Mouse (Mus musculus): ENCODE results near the gene Scn1a. TPM values are rescaled to one million over a fixed set of nuclear protein-coding genes. Genes with fewer than 3 reads are reported as not detected.
A peak's percentile ranks its signal among the peaks of the same experiment; 100 is the strongest.

Scn1a gene
- polyA plus RNA-seq, 1 experiment from 2014 or later: 0.25 TPM

DNA sequence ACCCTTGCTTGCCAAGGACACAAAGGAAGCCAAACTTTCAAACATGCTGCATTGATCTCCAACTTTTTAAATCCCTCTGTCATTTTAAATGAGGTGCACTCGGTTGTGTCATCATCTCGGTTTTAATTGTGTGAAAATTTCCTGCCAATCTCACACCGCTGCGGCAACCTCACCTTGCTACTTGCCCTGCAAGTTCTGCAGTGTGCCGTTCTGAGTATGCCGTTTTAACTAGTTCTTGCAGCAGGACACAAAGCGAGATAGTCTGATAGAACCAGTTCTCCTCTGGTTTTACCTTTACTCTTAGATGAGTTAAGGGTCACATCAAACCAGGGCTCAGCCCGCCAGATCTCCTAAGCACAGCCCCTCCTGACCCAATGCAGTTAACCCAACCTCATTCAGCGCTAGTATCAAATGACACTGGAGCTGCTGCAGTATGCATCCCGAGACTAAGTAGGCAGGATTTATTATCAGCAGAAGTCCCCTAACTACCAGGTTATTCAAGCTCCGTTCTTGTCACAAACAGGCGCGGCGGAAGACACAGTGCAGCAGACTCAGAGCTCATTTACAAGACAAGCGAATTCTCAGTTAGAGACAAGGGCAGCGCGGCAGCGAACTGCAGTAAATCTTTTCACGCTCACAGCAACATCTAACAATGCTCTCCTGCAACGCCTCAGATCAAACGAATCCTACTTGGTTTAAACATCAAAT, 722 bp downstream of the Scn1a start:
- no peak for TF ChIP-seq CTCF (IDR thresholded peaks at IDR 0.05; ENCODE audit: low read depth)
- ATAC-seq (ENCODE audit: insufficient read depth): no peak
- no peaks in the 10 kb centered on the region for H3K27me3 ChIP-seq (ENCODE audit: insufficient read depth, low read length)
- H3K27ac ChIP-seq (ENCODE audit: low read depth): no peak overlapping the region
- 8% methylated on average over 21 of the region's 21 CpGs for WGBS
- H3K9me3 ChIP-seq (ENCODE audit: low read depth, low read length): no peaks in the 10 kb centered on the region
- DNase-seq: peak; percentile 51
- no peaks in the 10 kb centered on the region for H3K4me1 ChIP-seq (ENCODE audit: insufficient read depth)
- H3K4me3 ChIP-seq (ENCODE audit: low read depth, low read length): peak overlapping the region; percentile 10; the same call in 1 of the 2 replicates
- no peak overlapping the region; the same call in 1 of the 2 replicates for H3K9ac ChIP-seq
- peak overlapping the region; percentile 51 for H3K4me2 ChIP-seq
- H3K36me3 ChIP-seq (ENCODE audit: insufficient read depth): no peaks in the 10 kb centered on the region

DNA sequence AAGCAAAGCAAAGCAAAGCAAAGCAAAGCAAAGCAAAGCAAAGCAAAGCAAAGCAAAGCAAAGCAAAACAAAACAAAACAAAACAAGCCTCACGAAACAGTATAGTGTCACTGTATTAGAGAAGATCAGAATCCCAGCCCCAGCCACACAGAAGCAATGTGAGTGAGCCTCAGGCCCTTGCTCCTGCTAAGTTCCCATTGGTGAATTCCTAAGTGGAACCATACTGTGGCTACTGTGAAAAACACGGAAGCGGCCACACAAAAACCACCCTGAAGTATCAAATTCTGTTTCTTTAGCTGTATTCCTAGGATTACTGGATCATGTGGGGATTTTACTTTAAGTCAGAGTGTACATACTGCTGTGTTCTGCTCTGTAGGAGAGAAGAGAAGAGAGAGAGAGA, 4.4 kb downstream of the Scn1a start:
- Histone ChIP-seq H3K9me3 (ENCODE audit: low read depth, low read length) (no peaks in the 10 kb centered on the region), H3K27me3 (ENCODE audit: insufficient read depth, low read length) (no peaks in the 10 kb centered on the region), H3K4me3 (ENCODE audit: low read depth, low read length) (no peak overlapping the region), H3K4me1 (ENCODE audit: insufficient read depth) (no peaks in the 10 kb centered on the region), H3K36me3 (ENCODE audit: insufficient read depth) (no peaks in the 10 kb centered on the region), H3K9ac (no peak overlapping the region), H3K4me2 (no peak overlapping the region), H3K27ac (ENCODE audit: low read depth) (no peak overlapping the region)
- WGBS: 62% methylated on average over 3 of the region's 3 CpGs
- DNase-seq (no peak), ATAC-seq (ENCODE audit: insufficient read depth) (no peak)
- TF ChIP-seq CTCF (IDR thresholded peaks at IDR 0.05; ENCODE audit: low read depth): no peak

DNA sequence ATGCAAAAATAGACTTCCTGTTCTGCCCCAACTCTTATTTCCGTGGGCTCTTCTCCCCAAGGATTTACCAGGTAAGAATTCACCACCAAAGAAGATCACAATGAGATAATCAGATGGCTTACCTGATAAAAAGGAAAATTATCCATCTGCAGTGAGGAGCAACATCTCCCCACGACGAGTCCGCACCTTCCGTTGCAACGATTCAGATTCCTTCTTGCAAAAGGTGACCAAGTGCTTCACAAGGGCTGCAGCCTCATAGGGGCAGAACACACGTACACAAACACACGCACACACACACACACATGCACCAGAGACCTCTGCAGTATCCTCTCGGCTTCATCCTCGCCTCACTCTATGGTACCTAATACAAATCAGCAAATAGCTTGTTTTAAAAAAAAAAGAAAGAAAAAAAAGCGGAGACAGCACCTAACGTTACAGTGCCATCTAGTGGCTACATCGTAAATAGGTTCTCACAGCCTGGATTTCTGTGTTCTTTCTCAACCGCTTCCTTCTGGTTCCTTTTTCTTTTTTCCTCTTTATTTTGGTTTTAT, 30.8 kb downstream of the Scn1a start:
- ATAC-seq (ENCODE audit: insufficient read depth) (peak; percentile 90), DNase-seq (peak; percentile 89)
- H3K4me2 ChIP-seq: peak overlapping the region; percentile 69
- peaks cover 8% of the 10 kb centered on the region; the same call in 1 of the 2 replicates for H3K27me3 ChIP-seq (ENCODE audit: insufficient read depth, low read length)
- WGBS: under 1% methylated on average over 14 of the region's 14 CpGs
- peak; percentile 83 for TF ChIP-seq CTCF (IDR thresholded peaks at IDR 0.05; ENCODE audit: low read depth)
- H3K9me3 ChIP-seq (ENCODE audit: low read depth, low read length): no peaks in the 10 kb centered on the region
- peak overlapping the region; percentile 35 for H3K4me3 ChIP-seq (ENCODE audit: low read depth, low read length)
- no peaks in the 10 kb centered on the region for H3K36me3 ChIP-seq (ENCODE audit: insufficient read depth)
- H3K9ac ChIP-seq: no peak overlapping the region
- H3K27ac ChIP-seq (ENCODE audit: low read depth): no peak overlapping the region
- no peaks in the 10 kb centered on the region for H3K4me1 ChIP-seq (ENCODE audit: insufficient read depth)

DNA sequence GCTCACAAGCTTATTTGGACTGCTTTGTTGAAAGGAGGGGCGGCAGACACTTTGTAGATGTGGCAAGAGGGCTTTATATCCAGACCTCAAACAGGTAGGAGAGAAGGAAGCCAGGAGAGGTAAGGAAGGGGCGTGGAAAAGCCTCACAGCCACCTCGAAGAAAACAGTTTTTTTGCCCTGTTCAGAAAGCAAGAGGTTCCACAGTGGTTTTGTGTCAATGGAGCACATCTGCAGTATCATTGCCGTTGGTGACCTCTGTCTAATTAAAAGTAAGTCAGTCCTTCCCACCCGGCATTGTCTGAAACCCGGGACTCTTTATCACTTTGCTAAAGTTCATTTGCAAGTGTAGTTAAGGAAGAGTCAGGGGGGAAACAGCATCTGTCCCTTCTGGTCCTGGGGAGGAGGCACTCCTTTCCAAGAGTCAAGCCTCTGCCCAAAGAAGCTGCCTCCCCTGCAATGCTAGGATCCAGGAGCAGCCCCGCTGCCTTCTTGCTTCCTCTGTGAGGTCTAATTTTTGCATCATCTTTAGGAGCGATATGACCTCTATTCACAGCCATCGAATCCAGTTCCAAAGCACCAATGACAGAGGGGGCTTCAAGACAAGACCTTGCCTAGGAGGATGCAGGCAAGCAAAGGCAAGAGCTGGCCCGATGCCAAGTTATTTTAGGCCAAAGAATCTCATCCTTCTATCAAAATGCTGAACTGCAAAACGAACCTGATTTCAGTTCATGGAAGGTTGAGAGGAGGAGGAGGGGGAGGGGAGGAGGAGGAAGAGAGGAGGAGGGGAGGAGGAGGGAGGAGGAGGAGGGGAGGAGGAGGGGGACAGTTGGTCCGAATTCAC, 31.5 kb downstream of the Scn1a start:
- peak overlapping the region; percentile 69 for H3K4me2 ChIP-seq
- H3K4me1 ChIP-seq (ENCODE audit: insufficient read depth): no peaks in the 10 kb centered on the region
- H3K9ac ChIP-seq: no peak overlapping the region
- H3K9me3 ChIP-seq (ENCODE audit: low read depth, low read length): no peaks in the 10 kb centered on the region
- peak overlapping the region; percentile 35 for H3K4me3 ChIP-seq (ENCODE audit: low read depth, low read length)
- TF ChIP-seq CTCF (IDR thresholded peaks at IDR 0.05; ENCODE audit: low read depth): no peak
- no peak overlapping the region for H3K27ac ChIP-seq (ENCODE audit: low read depth)
- WGBS: 7% methylated on average over 12 of the region's 12 CpGs
- DNase-seq (peak; percentile 69), ATAC-seq (ENCODE audit: insufficient read depth) (peak; percentile 57; the same call in 1 of the 2 replicates)
- H3K27me3 ChIP-seq (ENCODE audit: insufficient read depth, low read length): peaks cover 8% of the 10 kb centered on the region; the same call in 1 of the 2 replicates
- H3K36me3 ChIP-seq (ENCODE audit: insufficient read depth): no peaks in the 10 kb centered on the region

DNA sequence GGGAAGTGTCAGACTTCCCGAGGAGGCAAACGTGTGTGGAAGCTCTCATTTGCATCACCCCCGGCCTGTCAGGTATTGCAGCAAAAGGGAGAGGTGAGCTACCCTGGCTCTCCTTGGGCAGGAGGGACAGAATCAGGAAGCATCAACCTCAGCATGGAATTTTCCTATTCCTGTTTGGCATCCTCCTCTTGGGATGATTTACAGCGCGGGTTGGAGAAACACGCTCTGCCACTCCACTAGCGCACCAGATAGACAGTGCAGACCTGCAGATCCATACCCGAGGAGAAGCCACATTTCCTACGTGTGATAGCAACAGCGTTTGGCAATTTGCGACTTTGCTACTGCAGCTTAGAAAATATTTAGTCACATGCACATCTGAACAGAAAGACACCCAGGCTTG, 32.2 kb downstream of the Scn1a start:
- Histone ChIP-seq H3K9ac (no peak overlapping the region), H3K27me3 (ENCODE audit: insufficient read depth, low read length) (peaks cover 8% of the 10 kb centered on the region; the same call in 1 of the 2 replicates), H3K4me2 (peak overlapping the region; percentile 69), H3K4me3 (ENCODE audit: low read depth, low read length) (peak overlapping the region; percentile 35; the same call in 1 of the 2 replicates), H3K27ac (ENCODE audit: low read depth) (no peak overlapping the region), H3K9me3 (ENCODE audit: low read depth, low read length) (no peaks in the 10 kb centered on the region), H3K4me1 (ENCODE audit: insufficient read depth) (no peaks in the 10 kb centered on the region), H3K36me3 (ENCODE audit: insufficient read depth) (no peaks in the 10 kb centered on the region)
- DNase-seq (no peak), ATAC-seq (ENCODE audit: insufficient read depth) (no peak)
- no peak for TF ChIP-seq CTCF (IDR thresholded peaks at IDR 0.05; ENCODE audit: low read depth)
- 9% methylated on average over 11 of the region's 11 CpGs for WGBS

DNA sequence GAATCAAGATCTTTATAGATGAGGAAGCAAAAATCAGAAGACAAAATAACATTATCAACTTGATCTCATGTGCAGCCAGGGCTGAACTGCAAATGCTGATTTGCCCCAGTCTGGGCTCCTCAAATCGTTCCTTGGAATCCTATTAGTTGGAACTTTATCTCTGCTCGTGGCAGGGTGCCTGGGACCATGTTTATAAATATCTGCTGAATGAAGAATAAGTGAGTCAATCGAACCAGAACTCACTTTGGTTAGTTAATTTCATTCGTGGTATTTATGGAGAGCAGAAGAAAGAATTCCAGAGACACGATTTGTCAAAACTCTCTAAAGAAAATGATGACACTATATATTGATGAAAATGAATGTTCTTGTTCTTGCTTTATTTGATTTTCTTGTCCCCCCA, 48.1 kb downstream of the Scn1a start:
- Histone ChIP-seq H3K4me2 (no peak overlapping the region), H3K4me3 (ENCODE audit: low read depth, low read length) (no peak overlapping the region), H3K27ac (ENCODE audit: low read depth) (no peak overlapping the region), H3K9me3 (ENCODE audit: low read depth, low read length) (no peaks in the 10 kb centered on the region), H3K4me1 (ENCODE audit: insufficient read depth) (no peaks in the 10 kb centered on the region), H3K27me3 (ENCODE audit: insufficient read depth, low read length) (no peaks in the 10 kb centered on the region), H3K36me3 (ENCODE audit: insufficient read depth) (no peaks in the 10 kb centered on the region), H3K9ac (no peak overlapping the region)
- ATAC-seq (ENCODE audit: insufficient read depth): no peak
- WGBS: 46% methylated on average over 5 of the region's 5 CpGs
- no peak for DNase-seq
- TF ChIP-seq CTCF (IDR thresholded peaks at IDR 0.05; ENCODE audit: low read depth): no peak

DNA sequence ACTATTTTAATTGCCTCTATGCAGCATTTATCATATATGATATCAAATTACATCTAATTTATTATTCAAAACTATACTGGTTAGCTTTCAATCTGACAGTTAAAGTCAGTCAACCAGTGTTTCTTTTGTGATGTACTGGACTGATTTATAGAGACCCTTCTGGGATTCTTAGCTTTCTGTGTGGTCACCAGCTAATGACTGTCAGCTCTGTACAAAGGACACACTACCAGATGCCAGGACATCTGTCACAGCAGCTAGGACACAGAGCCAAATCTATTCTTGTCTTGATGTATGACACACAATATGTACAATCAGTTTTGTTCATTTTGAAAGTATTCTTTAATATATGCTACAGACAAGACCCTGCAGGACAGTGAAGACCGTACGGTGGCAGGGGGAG, 72.7 kb downstream of the Scn1a start:
- H3K27ac ChIP-seq (ENCODE audit: low read depth): no peak overlapping the region
- TF ChIP-seq CTCF (IDR thresholded peaks at IDR 0.05; ENCODE audit: low read depth): no peak
- DNase-seq (no peak), ATAC-seq (ENCODE audit: insufficient read depth) (no peak)
- no peaks in the 10 kb centered on the region for H3K36me3 ChIP-seq (ENCODE audit: insufficient read depth)
- H3K4me1 ChIP-seq (ENCODE audit: insufficient read depth): no peaks in the 10 kb centered on the region
- WGBS: 83% methylated on average over 2 of the region's 2 CpGs
- no peak overlapping the region for H3K4me3 ChIP-seq (ENCODE audit: low read depth, low read length)
- no peaks in the 10 kb centered on the region for H3K9me3 ChIP-seq (ENCODE audit: low read depth, low read length)
- H3K9ac ChIP-seq: no peak overlapping the region
- H3K27me3 ChIP-seq (ENCODE audit: insufficient read depth, low read length): no peaks in the 10 kb centered on the region
- no peak overlapping the region for H3K4me2 ChIP-seq

All from lung, embryonic 14.5 days (tissue).